Mouse (Mus musculus): ENCODE measurements around the gene Zdhhc11. TPM values are rescaled to one million over a fixed set of nuclear protein-coding genes. Genes with fewer than 3 reads are reported as not detected.
"Not testable (repeated sequence)": the region's sequence is repeated elsewhere in the genome, so short reads cannot be mapped to it uniquely, and the experiment has no call there.

The Zdhhc11 gene
- polyA plus RNA-seq, 1 experiment from 2014 or later: not detected

- 1% methylated on average over 55 of the region's 55 CpGs for WGBS
- H3K9me3 ChIP-seq: no peaks in the 10 kb centered on the region
- H3K27me3 ChIP-seq (ENCODE audit: insufficient read depth, poor library complexity, severe bottlenecking): peaks cover 31% of the 10 kb centered on the region
- H3K4me1 ChIP-seq: peaks cover 24% of the 10 kb centered on the region
- peak overlapping the region; percentile 87 for H3K27ac ChIP-seq
- peak overlapping the region; percentile 62 for H3K4me3 ChIP-seq
- DNase-seq (ENCODE audit: low spot score): peak; percentile 81
- H3K36me3 ChIP-seq: no peaks in the 10 kb centered on the region
Observed at GRCm38 (mm10) chr13:74009791-74010614, 46.4 kb downstream of the Zdhhc11 start.

- Histone ChIP-seq H3K27ac (peak overlapping the region; percentile 87), H3K4me1 (peaks cover 24% of the 10 kb centered on the region), H3K36me3 (no peaks in the 10 kb centered on the region), H3K9me3 (no peaks in the 10 kb centered on the region), H3K4me3 (peak overlapping the region; percentile 62), H3K27me3 (ENCODE audit: insufficient read depth, poor library complexity, severe bottlenecking) (peaks cover 31% of the 10 kb centered on the region)
- 7% methylated on average over 3 of the region's 3 CpGs for WGBS
- DNase-seq (ENCODE audit: low spot score): no peak
Observed at GRCm38 (mm10) chr13:74010678-74011077, 47.0 kb downstream of the Zdhhc11 start.

GRCm38 (mm10) chr13:74015908-74016307, 52.3 kb downstream of the Zdhhc11 start:
- Histone ChIP-seq H3K4me1 (peaks cover 9% of the 10 kb centered on the region), H3K27ac (no peak overlapping the region), H3K9me3 (no peaks in the 10 kb centered on the region), H3K27me3 (ENCODE audit: insufficient read depth, poor library complexity, severe bottlenecking) (peaks cover 10% of the 10 kb centered on the region), H3K36me3 (no peaks in the 10 kb centered on the region), H3K4me3 (no peak overlapping the region)
- WGBS: 81% methylated on average over 4 of the region's 4 CpGs
- no peak for DNase-seq (ENCODE audit: low spot score)

- H3K27ac ChIP-seq: no peak overlapping the region
- WGBS: 67% methylated on average over 4 of the region's 4 CpGs
- H3K4me1 ChIP-seq: peaks cover 5% of the 10 kb centered on the region; the same call in 1 of the 2 replicates
- H3K9me3 ChIP-seq: no peaks in the 10 kb centered on the region
- no peak overlapping the region for H3K4me3 ChIP-seq
- no peaks in the 10 kb centered on the region for H3K36me3 ChIP-seq
- DNase-seq (ENCODE audit: low spot score): no peak
- no peaks in the 10 kb centered on the region for H3K27me3 ChIP-seq (ENCODE audit: insufficient read depth, poor library complexity, severe bottlenecking)
Observed at GRCm38 (mm10) chr13:74017426-74017825, 53.8 kb downstream of the Zdhhc11 start.

- H3K4me3 ChIP-seq; H3K36me3 ChIP-seq; H3K4me1 ChIP-seq; H3K27ac ChIP-seq; H3K27me3 ChIP-seq (ENCODE audit: insufficient read depth, poor library complexity, severe bottlenecking); DNase-seq (ENCODE audit: low spot score); H3K9me3 ChIP-seq: not testable (repeated sequence)
- 84% methylated on average over 8 of the region's 8 CpGs for WGBS
Observed at GRCm38 (mm10) chr13:74019006-74019405, 55.4 kb downstream of the Zdhhc11 start.

GRCm38 (mm10) chr13:74025151-74026081, 61.8 kb downstream of the Zdhhc11 start:
- peaks cover 29% of the 10 kb centered on the region for H3K4me1 ChIP-seq
- H3K27ac ChIP-seq: peak overlapping the region; percentile 36; the same call in 1 of the 2 replicates
- WGBS: 69% methylated on average over 4 of the region's 4 CpGs
- no peak for DNase-seq (ENCODE audit: low spot score)
- no peaks in the 10 kb centered on the region for H3K9me3 ChIP-seq
- H3K36me3 ChIP-seq: no peaks in the 10 kb centered on the region
- H3K27me3 ChIP-seq (ENCODE audit: insufficient read depth, poor library complexity, severe bottlenecking): no peaks in the 10 kb centered on the region
- H3K4me3 ChIP-seq: no peak overlapping the region

- peaks cover 2% of the 10 kb centered on the region; the same call in 1 of the 2 replicates for H3K36me3 ChIP-seq
Observed at GRCm38 (mm10) chr13:74026215-74026614, 62.6 kb downstream of the Zdhhc11 start.

GRCm38 (mm10) chr13:74028116-74028515, 64.5 kb downstream of the Zdhhc11 start:
- no peaks in the 10 kb centered on the region for H3K27me3 ChIP-seq (ENCODE audit: insufficient read depth, poor library complexity, severe bottlenecking)
- no peaks in the 10 kb centered on the region for H3K9me3 ChIP-seq
- no peak overlapping the region for H3K27ac ChIP-seq
- WGBS: 58% methylated on average over 2 of the region's 2 CpGs
- DNase-seq (ENCODE audit: low spot score): no peak
- no peak overlapping the region for H3K4me3 ChIP-seq
- H3K36me3 ChIP-seq: peaks cover 5% of the 10 kb centered on the region; the same call in 1 of the 2 replicates
- H3K4me1 ChIP-seq: peaks cover 29% of the 10 kb centered on the region

More at GRCm38 (mm10) chr13:74026215-74026614, 62.6 kb downstream of the Zdhhc11 start:
- Histone ChIP-seq H3K9me3 (no peaks in the 10 kb centered on the region), H3K4me1 (peaks cover 29% of the 10 kb centered on the region), H3K4me3 (no peak overlapping the region), H3K27ac (peak overlapping the region; percentile 36), H3K27me3 (ENCODE audit: insufficient read depth, poor library complexity, severe bottlenecking) (no peaks in the 10 kb centered on the region)
- DNase-seq (ENCODE audit: low spot score): peak; percentile 80
- WGBS: 9% methylated on average over 2 of the region's 2 CpGs

- no peak for DNase-seq (ENCODE audit: low spot score)
- WGBS: 63% methylated on average over 2 of the region's 2 CpGs
- Histone ChIP-seq H3K9me3 (no peaks in the 10 kb centered on the region), H3K36me3 (peaks cover 5% of the 10 kb centered on the region; the same call in 1 of the 2 replicates), H3K4me1 (peaks cover 29% of the 10 kb centered on the region), H3K4me3 (no peak overlapping the region), H3K27me3 (ENCODE audit: insufficient read depth, poor library complexity, severe bottlenecking) (no peaks in the 10 kb centered on the region), H3K27ac (0 out of 2 replicates have a peak overlapping the region, but pooled peaks have one; percentile 3)
Observed at GRCm38 (mm10) chr13:74029013-74029412, 65.4 kb downstream of the Zdhhc11 start.

- WGBS: 88% methylated on average over 7 of the region's 7 CpGs
- Histone ChIP-seq H3K4me3 (no peak overlapping the region), H3K4me1 (peaks cover 14% of the 10 kb centered on the region), H3K27me3 (ENCODE audit: insufficient read depth, poor library complexity, severe bottlenecking) (no peaks in the 10 kb centered on the region), H3K36me3 (peaks cover 5% of the 10 kb centered on the region; the same call in 1 of the 2 replicates), H3K9me3 (no peaks in the 10 kb centered on the region), H3K27ac (no peak overlapping the region)
- DNase-seq (ENCODE audit: low spot score): no peak
Observed at GRCm38 (mm10) chr13:74030691-74031090, 67.0 kb downstream of the Zdhhc11 start.

GRCm38 (mm10) chr13:74031133-74031532, 67.5 kb downstream of the Zdhhc11 start:
- peaks cover 10% of the 10 kb centered on the region for H3K4me1 ChIP-seq
- WGBS: 84% methylated on average over 8 of the region's 8 CpGs
- H3K36me3 ChIP-seq: peaks cover 5% of the 10 kb centered on the region; the same call in 1 of the 2 replicates
- no peaks in the 10 kb centered on the region for H3K27me3 ChIP-seq (ENCODE audit: insufficient read depth, poor library complexity, severe bottlenecking)
- no peaks in the 10 kb centered on the region for H3K9me3 ChIP-seq
- no peak for DNase-seq (ENCODE audit: low spot score)
- H3K27ac ChIP-seq: no peak overlapping the region
- H3K4me3 ChIP-seq: no peak overlapping the region

- Histone ChIP-seq H3K4me1 (no peaks in the 10 kb centered on the region), H3K36me3 (peaks cover 31% of the 10 kb centered on the region), H3K9me3 (no peaks in the 10 kb centered on the region), H3K27me3 (ENCODE audit: insufficient read depth, poor library complexity, severe bottlenecking) (no peaks in the 10 kb centered on the region), H3K4me3 (no peak overlapping the region), H3K27ac (no peak overlapping the region)
- DNase-seq (ENCODE audit: low spot score): no peak
- WGBS: 87% methylated on average over 2 of the region's 2 CpGs
Observed at GRCm38 (mm10) chr13:74034756-74035155, 71.1 kb downstream of the Zdhhc11 start.

Measured in heart, embryonic 10.5 days (tissue).